Mouse (Mus musculus) neural tube, embryonic 11.5 days (tissue): ENCODE data around the gene Plcz1. TPM values are rescaled to one million over a fixed set of nuclear protein-coding genes. Genes with fewer than 3 reads are reported as not detected.

Experiments
- ATAC-seq: fragments of 200-750 bp; cut with Nextera tagmentation; 2 replicates; pipeline ENCODE4 v1.8.0; 2017; ENCODE audit warnings: moderate number of reproducible peaks, mild to moderate bottlenecking, moderate TSS enrichment, moderate library complexity; ENCODE audit not compliant: insufficient read depth, low FRiP score, low TSS enrichment
- DNase-seq: peaks from one replicate; pipeline ENCODE4 v3.0.0-alpha.2; 2015; ENCODE audit warnings: low spot score
- H3K27ac ChIP-seq: fragments of 300-500 bp; sonication (generic); 2 replicates; pipeline ENCODE4 v1.5.1; 2014; ENCODE audit warnings: low read depth, mild to moderate bottlenecking, low read length
- H3K27me3 ChIP-seq: fragments of 300-500 bp; sonication (generic); 2 replicates; pipeline ENCODE4 v1.6.1; 2014; ENCODE audit warnings: mild to moderate bottlenecking, low read length, mixed read lengths; ENCODE audit not compliant: control insufficient read depth, insufficient read depth
- H3K36me3 ChIP-seq: fragments of 300-500 bp; sonication (generic); 2 replicates; pipeline ENCODE4 v1.6.1; 2014; ENCODE audit warnings: mild to moderate bottlenecking, low read length, moderate library complexity, mixed read lengths; ENCODE audit not compliant: control insufficient read depth, insufficient read depth
- H3K4me1 ChIP-seq: fragments of 300-500 bp; sonication (generic); 2 replicates; pipeline ENCODE4 v1.6.1; 2014; ENCODE audit warnings: low read length, mixed read lengths; ENCODE audit not compliant: control insufficient read depth, insufficient read depth
- H3K4me2 ChIP-seq: fragments of 300-500 bp; sonication (generic); 2 replicates; pipeline ENCODE4 v1.6.1; 2014; ENCODE audit warnings: low read depth, mild to moderate bottlenecking, moderate library complexity
- H3K4me3 ChIP-seq: fragments of 300-500 bp; sonication (generic); 2 replicates; pipeline ENCODE4 v1.5.1; 2014; ENCODE audit warnings: low read depth, low read length
- H3K9ac ChIP-seq: fragments of 300-500 bp; sonication (generic); 2 replicates; pipeline ENCODE4 v1.6.1; 2014; ENCODE audit warnings: mild to moderate bottlenecking, low read length
- H3K9me3 ChIP-seq: fragments of 300-500 bp; sonication (generic); 2 replicates; pipeline ENCODE4 v1.6.1; 2016; ENCODE audit warnings: low read length; ENCODE audit not compliant: control insufficient read depth
- WGBS: fragments of 180-500 bp; shearing (Covaris S2); extraction: QIAGEN DNeasy Blood & Tissue Kit; methylation state at CpG from one replicate; pipeline ENCODE4 v1.1.7; 2014; 5-methylcytosine and 5-hydroxymethylcytosine counted together
- polyA plus RNA-seq: library from polyadenylated mRNA; unstranded; fragments of >200 nt; fragmentation: Nextera tagmentation; extraction: Ambion mirVana; gene quantifications from 2 replicates; pipeline ENCODE4 v1.2.1, GENCODE M21; 2014

Plcz1 gene
- not detected in 2 replicates for polyA plus RNA-seq

GRCm38 (mm10) chr6:140041357-140041756 lies at the start of gene Plcz1:
Gene Plcz1, minus strand, starts transcription at chr6:140041457.
- no peaks in the 10 kb centered on the region for H3K36me3 ChIP-seq
- no peaks in the 10 kb centered on the region for H3K4me1 ChIP-seq
- no peak within 1 kb of the TSS for H3K9ac ChIP-seq
- H3K4me3 ChIP-seq: no peak within 1 kb of the TSS
- no peak for ATAC-seq
- DNase-seq: no peak
- no peak within 1 kb of the TSS for H3K4me2 ChIP-seq
- H3K27ac ChIP-seq: no peak within 1 kb of the TSS
- H3K9me3 ChIP-seq: no peaks in the 10 kb centered on the region
- H3K27me3 ChIP-seq: no peaks in the 10 kb centered on the region
- 93% methylated on average over 5 of the region's 5 CpGs for WGBS

GRCm38 (mm10) chr6:140089855-140090254 lies 48.6 kb upstream of the Plcz1 start:
- 86% methylated on average over 5 of the region's 5 CpGs for WGBS
- Histone ChIP-seq H3K4me3 (no peak overlapping the region), H3K4me1 (no peaks in the 10 kb centered on the region), H3K27me3 (no peaks in the 10 kb centered on the region), H3K4me2 (no peak overlapping the region), H3K9me3 (no peaks in the 10 kb centered on the region), H3K36me3 (no peaks in the 10 kb centered on the region), H3K9ac (no peak overlapping the region), H3K27ac (no peak overlapping the region)
- ATAC-seq: no peak
- DNase-seq: no peak

GRCm38 (mm10) chr6:140081739-140082138 lies 40.5 kb upstream of the Plcz1 start:
- peak; percentile 60 for ATAC-seq
- 74% methylated on average over 3 of the region's 3 CpGs for WGBS
- Histone ChIP-seq H3K9ac (no peak overlapping the region), H3K4me2 (no peak overlapping the region), H3K27ac (no peak overlapping the region), H3K27me3 (no peaks in the 10 kb centered on the region), H3K9me3 (no peaks in the 10 kb centered on the region), H3K36me3 (no peaks in the 10 kb centered on the region), H3K4me1 (no peaks in the 10 kb centered on the region), H3K4me3 (no peak overlapping the region)
- DNase-seq: no peak

- no peak overlapping the region for H3K9ac ChIP-seq
- H3K4me3 ChIP-seq: no peak overlapping the region
- H3K4me1 ChIP-seq: no peaks in the 10 kb centered on the region
- no peak overlapping the region for H3K4me2 ChIP-seq
- no peaks in the 10 kb centered on the region for H3K27me3 ChIP-seq
- H3K9me3 ChIP-seq: no peaks in the 10 kb centered on the region
- ATAC-seq (no peak), DNase-seq (no peak)
- H3K36me3 ChIP-seq: no peaks in the 10 kb centered on the region
- WGBS: 89% methylated on average over 7 of the region's 7 CpGs
- no peak overlapping the region for H3K27ac ChIP-seq
These were observed 39.7 kb upstream of the Plcz1 start for GRCm38 (mm10) chr6:140080933-140081332.

GRCm38 (mm10) chr6:140069177-140069576 lies 27.9 kb upstream of the Plcz1 start:
- no peak for DNase-seq
- 90% methylated on average over 8 of the region's 8 CpGs for WGBS
- H3K4me1 ChIP-seq: no peaks in the 10 kb centered on the region

GRCm38 (mm10) chr6:140054271-140054928 lies 13.1 kb upstream of the Plcz1 start:
- ATAC-seq (peak; percentile 43; the same call in 1 of the 2 replicates), DNase-seq (no peak)
- H3K4me3 ChIP-seq: no peak overlapping the region

More at GRCm38 (mm10) chr6:140069177-140069576, 27.9 kb upstream of the Plcz1 start:
- Histone ChIP-seq H3K36me3 (no peaks in the 10 kb centered on the region), H3K4me3 (no peak overlapping the region), H3K9me3 (no peaks in the 10 kb centered on the region), H3K27ac (no peak overlapping the region), H3K4me2 (no peak overlapping the region), H3K9ac (no peak overlapping the region), H3K27me3 (no peaks in the 10 kb centered on the region)
- no peak for ATAC-seq

GRCm38 (mm10) chr6:140051476-140051875 lies 10.2 kb upstream of the Plcz1 start:
- DNase-seq: no peak
- Histone ChIP-seq H3K27me3 (no peaks in the 10 kb centered on the region), H3K36me3 (no peaks in the 10 kb centered on the region), H3K9ac (no peak overlapping the region), H3K4me2 (no peak overlapping the region), H3K9me3 (no peaks in the 10 kb centered on the region), H3K4me1 (no peaks in the 10 kb centered on the region), H3K27ac (no peak overlapping the region), H3K4me3 (no peak overlapping the region)
- no peak for ATAC-seq
- WGBS: 73% methylated on average over 5 of the region's 5 CpGs

More at GRCm38 (mm10) chr6:140054271-140054928, 13.1 kb upstream of the Plcz1 start:
- Histone ChIP-seq H3K27me3 (no peaks in the 10 kb centered on the region), H3K36me3 (no peaks in the 10 kb centered on the region), H3K4me1 (no peaks in the 10 kb centered on the region), H3K27ac (no peak overlapping the region), H3K9ac (no peak overlapping the region), H3K4me2 (no peak overlapping the region), H3K9me3 (no peaks in the 10 kb centered on the region)
- WGBS: 72% methylated on average over 5 of the region's 5 CpGs

GRCm38 (mm10) chr6:140040952-140041351 lies 305 bp downstream of the Plcz1 start, which contains the start of gene Capza3:
Gene Capza3, plus strand, starts transcription at chr6:140041252.
- H3K9ac ChIP-seq: no peak within 1 kb of the TSS
- 95% methylated on average over 7 of the region's 7 CpGs for WGBS
- H3K27ac ChIP-seq: no peak within 1 kb of the TSS
- H3K9me3 ChIP-seq: no peaks in the 10 kb centered on the region
- no peaks in the 10 kb centered on the region for H3K36me3 ChIP-seq
- no peak for ATAC-seq
- no peaks in the 10 kb centered on the region for H3K4me1 ChIP-seq
- no peak within 1 kb of the TSS for H3K4me2 ChIP-seq
- H3K4me3 ChIP-seq: no peak within 1 kb of the TSS
- no peaks in the 10 kb centered on the region for H3K27me3 ChIP-seq
- DNase-seq: no peak

GRCm38 (mm10) chr6:140024404-140024803 lies 16.9 kb downstream of the Plcz1 start:
- no peaks in the 10 kb centered on the region for H3K4me1 ChIP-seq
- WGBS: 80% methylated on average over 7 of the region's 7 CpGs

More at GRCm38 (mm10) chr6:140024404-140024803, 16.9 kb downstream of the Plcz1 start:
- DNase-seq (no peak), ATAC-seq (no peak)
- Histone ChIP-seq H3K36me3 (no peaks in the 10 kb centered on the region), H3K9ac (no peak overlapping the region), H3K4me3 (no peak overlapping the region), H3K27ac (no peak overlapping the region), H3K9me3 (no peaks in the 10 kb centered on the region), H3K27me3 (no peaks in the 10 kb centered on the region), H3K4me2 (no peak overlapping the region)
